Mouse (Mus musculus): ENCODE data around the gene B430305J03Rik. TPM values are rescaled to one million over a fixed set of nuclear protein-coding genes. Genes with fewer than 3 reads are reported as not detected.

B430305J03Rik gene
- polyA plus RNA-seq (2012; rRNA removed; ENCODE audit: low replicate concordance): 0.24 and 0.78 TPM in 2 replicates

DNA sequence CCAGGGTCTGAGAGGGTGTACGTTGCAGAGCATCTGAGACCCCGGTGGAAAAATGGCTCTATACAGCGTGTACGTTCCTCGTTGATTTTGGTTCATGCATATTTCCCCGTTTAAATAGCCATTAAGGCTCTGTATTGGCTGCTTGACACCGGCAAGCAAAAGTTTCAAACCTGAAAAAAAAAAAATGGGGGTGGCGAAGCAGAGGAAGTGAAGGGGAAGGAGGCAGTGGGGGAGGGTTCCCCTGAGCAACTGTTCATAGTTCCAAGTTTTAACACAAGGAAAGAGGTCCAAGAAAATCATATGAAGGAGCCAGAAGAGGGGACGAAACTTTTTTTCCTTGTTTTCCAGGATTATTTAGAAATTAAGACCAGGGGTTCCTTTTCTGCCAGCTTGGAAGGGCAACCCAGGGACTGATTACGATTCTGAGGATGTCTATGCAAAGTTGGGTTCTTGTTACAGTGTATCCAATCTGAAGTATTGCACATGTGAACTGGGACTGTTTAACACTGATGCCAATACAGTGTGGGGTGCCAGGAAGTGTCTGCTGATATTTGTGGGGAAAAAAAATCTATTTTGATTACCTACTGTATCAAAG is at the start of gene B430305J03Rik:
Gene B430305J03Rik, minus strand, starts transcription at position 173 of the 595 bp plus-strand sequence.

DNA sequence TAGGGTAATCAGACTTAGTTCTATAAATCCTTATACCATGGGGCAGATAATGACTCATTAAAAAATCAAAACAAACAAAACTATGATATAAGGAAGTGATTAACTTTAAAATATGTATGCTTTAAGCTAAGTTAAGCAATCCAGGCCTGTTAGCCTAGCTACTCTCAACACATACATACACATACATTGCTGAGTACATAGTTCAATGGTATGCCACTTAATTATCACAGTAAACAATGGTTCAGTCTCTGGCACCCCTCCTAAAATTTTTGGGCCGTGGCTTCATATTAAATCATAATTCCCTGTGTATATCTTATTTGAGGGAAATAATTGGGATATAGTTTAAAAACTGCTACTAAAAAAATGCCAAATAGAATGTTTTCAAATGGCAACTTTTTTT is 4.4 kb downstream of the B430305J03Rik start, which contains the start of gene Rap2b:
Gene Rap2b, plus strand, starts transcription at position 301 of the 400 bp plus-strand sequence.

Other genes starting within 250 kb of the B430305J03Rik start
- 5.7 and 13.1 TPM in 2 replicates for gene Rap2b, start 4.3 kb downstream of the B430305J03Rik start, polyA plus RNA-seq (2012; rRNA removed; ENCODE audit: low replicate concordance)